Mouse (Mus musculus) MEL (cell line): ENCODE measurements around the gene Trex1. TPM values are rescaled to one million over a fixed set of nuclear protein-coding genes. Genes with fewer than 3 reads are reported as not detected.

Experiments
- DNase-seq: peaks from one replicate; pipeline ENCODE4 v3.0.0; 2011; ENCODE audit warnings: low read depth, low spot score
- H3K27ac ChIP-seq: 2 replicates; pipeline ENCODE4 v1.5.1; 2012; ENCODE audit warnings: low read depth, mild to moderate bottlenecking, control low read depth, low read length, moderate library complexity; ENCODE audit not compliant: control insufficient read depth
- H3K27me3 ChIP-seq, 2 experiments: fragments of 150-350 bp in 1 of 2; sonication (generic) in 1 of 2; 2 replicates each; pipeline ENCODE4 v1.6.1; 2012; ENCODE audit warnings: low read length in 2 of 2, mild to moderate bottlenecking in 2 of 2, improper control_type of control experiment in 1 of 2, moderate library complexity in 1 of 2; ENCODE audit not compliant: insufficient read depth in 2 of 2, control insufficient read depth in 1 of 2
- H3K36me3 ChIP-seq, 2 experiments: 2 replicates each; pipeline ENCODE4 v1.6.1; 2012 to 2014; ENCODE audit warnings: low read length in 2 of 2, improper control_type of control experiment in 1 of 2, inconsistent platforms in 1 of 2, mild to moderate bottlenecking in 1 of 2; ENCODE audit not compliant: insufficient read depth in 2 of 2, control insufficient read depth in 1 of 2
- H3K4me1 ChIP-seq, 2 experiments: fragments of 150-350 bp in 1 of 2; sonication (generic) in 1 of 2; 2 replicates each; pipeline ENCODE4 v1.6.1; 2012; ENCODE audit warnings: low read length in 2 of 2, improper control_type of control experiment in 1 of 2, mild to moderate bottlenecking in 1 of 2; ENCODE audit not compliant: insufficient read depth in 2 of 2, control insufficient read depth in 1 of 2
- H3K4me3 ChIP-seq, 2 experiments: fragments of 150-350 bp in 1 of 2; sonication (generic) in 1 of 2; 2 replicates each; pipeline ENCODE4 v1.5.1; 2012; ENCODE audit warnings: low read depth in 2 of 2, low read length in 2 of 2, mild to moderate bottlenecking in 2 of 2, moderate library complexity in 2 of 2, control low read depth in 1 of 2, improper control_type of control experiment in 1 of 2; ENCODE audit not compliant: control insufficient read depth in 1 of 2, insufficient read depth in 1 of 2
- H3K79me2 ChIP-seq: 2 replicates; pipeline ENCODE4 v1.6.1; 2012; ENCODE audit warnings: mild to moderate bottlenecking, low read length, moderate library complexity; ENCODE audit not compliant: control insufficient read depth, poor library complexity, insufficient read depth
- H3K9ac ChIP-seq: 2 replicates; pipeline ENCODE4 v1.6.1; 2012; ENCODE audit warnings: low read depth, mild to moderate bottlenecking, control low read depth, low read length, moderate library complexity; ENCODE audit not compliant: control insufficient read depth, poor library complexity, severe bottlenecking
- H3K9me3 ChIP-seq: fragments of 150-350 bp; sonication (generic); replicated peaks from 2 replicates; pipeline ENCODE4 v1.6.1; 2012; ENCODE audit warnings: mild to moderate bottlenecking, low read length, improper control_type of control experiment, moderate library complexity; ENCODE audit not compliant: insufficient read depth
- GATA1 ChIP-seq: IDR thresholded peaks from 2 replicates; pipeline ENCODE4 v1.6.1; 2011; ENCODE audit warnings: low read depth, low read length, improper control_type of control experiment
- KAT2A ChIP-seq: conservative IDR thresholded peaks from 2 replicates; pipeline ENCODE4 v1.6.1; 2012; ENCODE audit warnings: low read depth, low read length, improper control_type of control experiment, inconsistent platforms
- MAFK ChIP-seq: IDR thresholded peaks from 2 replicates; pipeline ENCODE4 v1.6.1; 2011; ENCODE audit warnings: low read depth, mild to moderate bottlenecking, low read length, improper control_type of control experiment, borderline replicate concordance
- MEF2A ChIP-seq: IDR thresholded peaks from 2 replicates; pipeline ENCODE4 v1.6.1; 2014; ENCODE audit warnings: low read depth, mild to moderate bottlenecking, inconsistent platforms, low read length, improper control_type of control experiment; ENCODE audit not compliant: poor library complexity, insufficient replicate concordance, severe bottlenecking; ENCODE audit errors: extremely low read depth
- NELFE ChIP-seq: IDR thresholded peaks from 2 replicates; pipeline ENCODE4 v1.6.1; 2011; ENCODE audit warnings: low read depth, low read length, improper control_type of control experiment
- POLR2A ChIP-seq, 2 experiments: IDR thresholded peaks; 2 replicates each; pipeline ENCODE4 v1.6.1; 2011 to 2012; ENCODE audit warnings: low read length in 2 of 2, mild to moderate bottlenecking in 2 of 2, control low read depth in 1 of 2, improper control_type of control experiment in 1 of 2, low read depth in 1 of 2, moderate library complexity in 1 of 2; ENCODE audit not compliant: control insufficient read depth in 1 of 2, insufficient read depth in 1 of 2, poor library complexity in 1 of 2
- RCOR1 ChIP-seq: IDR thresholded peaks from 2 replicates; pipeline ENCODE4 v1.6.1; 2012; ENCODE audit warnings: low read depth, mild to moderate bottlenecking, inconsistent platforms, low read length, improper control_type of control experiment
- SIN3A ChIP-seq: IDR thresholded peaks from 2 replicates; pipeline ENCODE4 v1.6.1; 2012; ENCODE audit warnings: low read length, improper control_type of control experiment, inconsistent platforms
- ZKSCAN1 ChIP-seq: IDR thresholded peaks from 2 replicates; pipeline ENCODE4 v1.6.1; 2012; ENCODE audit warnings: low read depth, mild to moderate bottlenecking, inconsistent platforms, low read length, improper control_type of control experiment, moderate library complexity
- polyA plus RNA-seq, 2 experiments: library from polyadenylated mRNA; stranded (reverse) in 1 of 2; unstranded in 1 of 2; fragments of >175 nt in 1 of 2; fragments of >200 nt in 1 of 2; gene quantifications; 2 replicates each; pipeline versions ENCODE4 v1.2.1 to v1.2.4; 2012; ENCODE audit warnings: low replicate concordance in 2 of 2, low read depth in 1 of 2; ENCODE audit not compliant: insufficient read length in 2 of 2, insufficient read depth in 1 of 2, missing spikeins in 1 of 2
- total RNA-seq: library from RNA; depleted of rRNA; stranded (reverse); fragments of 300-350 nt; gene quantifications from 2 replicates; pipeline ENCODE4 v1.2.3, GENCODE M21; 2012

Trex1 gene
- total and polyA plus RNA-seq, 3 experiments: 8.9 to 17.0 TPM; not detected in 1

DNA sequence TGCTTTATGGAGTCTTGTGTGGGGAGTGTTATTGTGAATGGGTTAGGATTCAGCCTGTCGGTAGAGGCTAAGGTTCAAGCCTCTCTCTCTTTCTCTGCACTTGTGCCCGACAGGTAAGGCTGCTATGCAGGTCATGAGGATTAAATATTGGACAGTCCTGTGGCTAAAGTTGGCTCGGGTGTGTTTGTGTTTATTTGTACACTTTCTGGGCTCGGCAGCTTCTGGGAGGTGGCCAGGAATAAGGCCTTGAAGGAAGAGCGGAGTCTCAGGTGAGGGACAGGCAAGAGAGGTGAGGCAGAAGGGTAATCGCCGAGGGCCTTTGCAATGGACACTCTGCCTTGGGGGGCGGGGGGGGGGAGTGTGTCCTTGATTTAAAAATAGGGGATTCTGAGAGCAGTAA, 19.3 kb downstream of the Trex1 start:
- Histone ChIP-seq H3K27ac (no peak overlapping the region), H3K9ac (no peak overlapping the region), H3K27me3 (no peaks in the 10 kb centered on the region), H3K36me3 (peaks cover 0 to 2% of the 10 kb centered on the region in 2 experiments; a peak in 2 of 4 replicates), H3K9me3 (no peaks in the 10 kb centered on the region), H3K4me1 (peaks cover 0 to 4% of the 10 kb centered on the region in 2 experiments; a peak in 1 of 4 replicates), H3K4me3 (no peak overlapping the region), H3K79me2 (peaks cover 2% of the 10 kb centered on the region; the same call in 1 of the 2 replicates)
- TF ChIP-seq KAT2A (no peak), ZKSCAN1 (no peak), GATA1 (no peak), RCOR1 (no peak), SIN3A (no peak)
- DNase-seq: no peak

DNA sequence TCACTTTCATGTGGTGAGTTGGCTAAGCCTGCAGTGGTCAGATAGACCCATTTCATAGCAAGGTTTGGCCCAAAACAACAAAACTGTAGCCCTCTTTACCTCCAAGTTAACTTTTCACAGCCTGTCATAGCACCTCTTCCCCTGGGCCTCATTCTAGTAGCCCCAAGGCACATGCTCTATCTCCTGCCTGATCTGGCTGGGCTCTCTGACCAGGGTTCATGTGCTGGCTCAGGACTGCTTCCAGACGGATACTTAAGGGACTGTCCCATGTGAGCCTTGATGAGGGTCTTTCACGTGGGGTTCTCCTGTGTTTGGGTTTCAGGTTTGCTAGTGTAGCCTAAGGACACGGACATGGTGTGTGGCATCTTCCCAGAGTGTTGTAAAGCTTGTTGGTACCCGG, 19.9 kb downstream of the Trex1 start:
- H3K4me1 ChIP-seq: peaks cover 0 to 4% of the 10 kb centered on the region in 2 experiments; a peak in 1 of 4 replicates
- no peak for DNase-seq
- peaks cover 0 to 2% of the 10 kb centered on the region in 2 experiments; a peak in 2 of 4 replicates for H3K36me3 ChIP-seq
- H3K79me2 ChIP-seq: peaks cover 2% of the 10 kb centered on the region; the same call in 1 of the 2 replicates
- H3K4me3 ChIP-seq: no peak overlapping the region
- H3K27ac ChIP-seq: no peak overlapping the region
- no peak overlapping the region for H3K9ac ChIP-seq
- no peak for TF ChIP-seq MEF2A
- no peak for TF ChIP-seq MAFK
- TF ChIP-seq NELFE: no peak
- TF ChIP-seq, all 39 proteins: peak for 0
- Histone ChIP-seq H3K9me3 (no peaks in the 10 kb centered on the region), H3K27me3 (no peaks in the 10 kb centered on the region)

DNA sequence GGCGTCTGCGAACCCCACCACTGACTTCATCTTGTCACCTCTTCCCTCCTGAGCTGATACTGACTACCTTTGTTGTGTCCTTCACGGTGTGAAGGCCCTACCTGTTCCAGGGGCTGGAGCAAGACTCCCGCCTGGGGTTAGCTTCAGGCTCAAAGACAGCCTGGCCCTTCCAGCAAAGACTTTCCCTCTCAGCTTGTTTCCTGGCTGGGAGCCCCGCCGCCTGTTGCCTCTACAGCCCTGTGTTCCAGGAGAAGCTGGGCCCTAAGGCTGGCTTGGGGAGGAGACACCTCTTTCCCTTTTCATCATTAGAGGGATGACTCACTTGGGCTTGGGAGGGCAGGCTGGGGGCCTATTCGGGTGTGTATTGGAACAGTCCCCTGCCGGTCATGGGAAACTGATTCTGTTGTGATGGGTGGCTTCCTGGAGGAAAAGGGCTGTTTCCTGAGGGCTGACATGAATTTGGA, 20.6 kb downstream of the Trex1 start:
- Histone ChIP-seq H3K27me3 (no peaks in the 10 kb centered on the region), H3K4me3 (peak overlapping the region; percentile 87 to 94), H3K9me3 (no peaks in the 10 kb centered on the region), H3K4me1 (peaks cover 0 to 4% of the 10 kb centered on the region in 2 experiments; a peak in 1 of 4 replicates), H3K27ac (peak overlapping the region; percentile 1; the same call in 1 of the 2 replicates), H3K9ac (peak overlapping the region; percentile 84), H3K79me2 (peaks cover 2% of the 10 kb centered on the region; the same call in 1 of the 2 replicates), H3K36me3 (peaks cover 0 to 2% of the 10 kb centered on the region in 2 experiments; a peak in 2 of 4 replicates)
- no peak for TF ChIP-seq KAT2A
- 0 out of 4 replicates have a peak, but pooled peaks of 1 of the 2 experiments have one; percentile 18 for TF ChIP-seq POLR2A (IDR thresholded peaks at IDR 0.05; ENCODE audit: control insufficient read depth in 1 of 2, insufficient read depth in 1 of 2, low read depth in 1 of 2, low read length in 2 of 2, poor library complexity in 1 of 2)
- DNase-seq: peak; percentile 51
